Mouse (Mus musculus) liver, adult 10 weeks (tissue): ENCODE results near the gene C1qtnf5. TPM values are rescaled to one million over a fixed set of nuclear protein-coding genes. Genes with fewer than 3 reads are reported as not detected.

Experiments
- polyA plus RNA-seq: library from polyadenylated mRNA; stranded (reverse); fragments of 350-450 nt; fragmentation: Illumina TruSeq; extraction: RNeasy Lipid Tissue Mini Kit (QIAGEN cat#74804); gene quantifications from one replicate; pipeline ENCODE4 v1.2.3, GENCODE M21; 2014; ENCODE audit warnings: low read depth, low replicate concordance

The C1qtnf5 gene
- not detected for polyA plus RNA-seq

GRCm38 (mm10) chr9:44107110-44107509 lies at the start of gene C1qtnf5:
Gene C1qtnf5, plus strand, starts transcription at chr9:44107245.

GRCm38 (mm10) chr9:44066785-44067225 lies 40.2 kb upstream of the C1qtnf5 start, which contains the start of gene Usp2:
Gene Usp2, plus strand, starts transcription at chr9:44067021.

GRCm38 (mm10) chr9:44101490-44101889 lies 5.6 kb upstream of the C1qtnf5 start, which contains the start of gene Mfrp:
Gene Mfrp, plus strand, starts transcription at chr9:44101729.

GRCm38 (mm10) chr9:44113105-44113789 lies 6.2 kb downstream of the C1qtnf5 start, which contains the start of the genes Gm49380 and Rnf26:
Gene Gm49380, minus strand, starts transcription at chr9:44113500.
Gene Rnf26, minus strand, starts transcription at chr9:44113517.

GRCm38 (mm10) chr9:44134101-44134850 lies 27.2 kb downstream of the C1qtnf5 start, which contains the start of gene Mcam:
Gene Mcam, plus strand, starts transcription at chr9:44134469.

Other genes with a start within 250 kb of the C1qtnf5 start
- not detected for gene Thy1, start 63.9 kb upstream of the C1qtnf5 start, polyA plus RNA-seq
- gene Usp2, start 40.2 kb upstream of the C1qtnf5 start, polyA plus RNA-seq = 1.5 TPM
- not detected for gene Mfrp, start 5.5 kb upstream of the C1qtnf5 start, polyA plus RNA-seq
- gene Gm49380, start 6.3 kb downstream of the C1qtnf5 start, polyA plus RNA-seq = not detected
- gene Rnf26, start 6.3 kb downstream of the C1qtnf5 start, polyA plus RNA-seq = 1.1 TPM
- gene Mcam, start 27.2 kb downstream of the C1qtnf5 start, polyA plus RNA-seq = 1.6 TPM
- 5.1 TPM for gene Cbl, start 126.8 kb downstream of the C1qtnf5 start, polyA plus RNA-seq
- not detected for gene Ccdc153, start 133.4 kb downstream of the C1qtnf5 start, polyA plus RNA-seq
- not detected for gene Pdzd3, start 144.2 kb downstream of the C1qtnf5 start, polyA plus RNA-seq
- gene Nlrx1, start 161.4 kb downstream of the C1qtnf5 start, polyA plus RNA-seq = 0.34 TPM
- gene Abcg4, start 181.4 kb downstream of the C1qtnf5 start, polyA plus RNA-seq = not detected
- 6.5 TPM for gene Hinfp, start 198.4 kb downstream of the C1qtnf5 start, polyA plus RNA-seq
- 2.1 TPM for gene C2cd2l, start 213.0 kb downstream of the C1qtnf5 start, polyA plus RNA-seq
- 14.6 TPM for gene Dpagt1, start 218.8 kb downstream of the C1qtnf5 start, polyA plus RNA-seq
- gene H2afx, start 227.4 kb downstream of the C1qtnf5 start, polyA plus RNA-seq = 1.0 TPM
- 36.4 TPM for gene Hmbs, start 237.0 kb downstream of the C1qtnf5 start, polyA plus RNA-seq